Mouse (Mus musculus) spleen, postnatal 10 days (tissue): ENCODE measurements around the gene Chst2.

Experiments used
- DNase-seq, 2 experiments: peaks; one replicate each; pipeline ENCODE4 v3.0.0; 2021 to 2022; ENCODE audit warnings: low spot score in 2 of 2

Gene Chst2

GRCm38 (mm10) chr9:95365882-95366281 lies 40.6 kb downstream of the Chst2 start:
- no peak for DNase-seq

DNA sequence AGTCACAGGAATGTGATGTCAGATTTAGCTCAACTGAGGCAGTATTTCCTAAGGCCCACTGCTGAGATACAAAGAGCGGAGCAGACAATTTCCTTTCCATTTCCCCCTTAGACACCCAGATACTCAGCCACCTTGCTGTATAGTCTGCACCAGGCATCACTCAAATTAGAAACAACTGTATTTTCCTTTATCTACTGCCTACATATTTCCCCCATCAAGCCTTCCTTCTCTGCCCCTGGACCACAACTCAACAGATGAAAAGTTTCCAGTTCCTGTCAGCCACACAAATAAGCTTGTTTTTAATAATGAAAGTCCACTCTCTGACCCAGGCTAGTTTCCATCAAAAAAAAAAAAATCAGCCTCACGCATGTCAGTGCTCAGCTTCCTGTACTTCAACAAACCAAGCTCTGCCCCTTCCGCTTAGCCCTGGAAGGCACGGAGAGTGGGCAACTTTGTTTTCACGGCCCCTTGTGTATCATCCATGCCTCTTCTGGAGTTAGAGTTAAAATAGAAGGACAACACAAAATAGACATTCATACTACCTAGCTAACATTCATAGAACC lies 52.6 kb downstream of the Chst2 start:
- no peak for DNase-seq

GRCm38 (mm10) chr9:95351968-95352367 lies 54.6 kb downstream of the Chst2 start:
- no peak for DNase-seq

DNA sequence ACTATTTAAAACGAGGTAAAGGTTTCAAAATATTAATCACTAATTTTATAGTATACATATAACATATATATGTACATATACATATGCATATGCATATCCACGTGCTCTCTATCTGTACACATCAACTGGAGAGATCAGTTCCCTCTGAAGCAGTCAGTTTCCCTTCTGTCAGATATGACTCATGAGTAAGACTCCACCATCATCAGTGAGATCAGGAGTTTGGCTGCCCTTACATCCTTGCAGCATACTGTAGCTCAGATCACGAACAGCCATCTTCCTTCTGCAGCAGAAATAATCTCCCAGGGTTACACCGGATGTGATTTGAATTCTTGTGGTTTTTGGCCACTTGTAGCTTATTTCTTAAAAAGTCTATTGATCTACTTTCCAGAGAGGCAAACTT lies 56.0 kb downstream of the Chst2 start:
- DNase-seq = no peak
